Mouse (Mus musculus) stomach, adult 2 months (tissue): Measurements from ENCODE around the gene Gm29133. TPM values are rescaled to one million over a fixed set of nuclear protein-coding genes. Genes with fewer than 3 reads are reported as not detected.

Source experiments
- polyA plus RNA-seq: library from polyadenylated mRNA; depleted of rRNA; stranded (reverse); fragments of >200 nt; gene quantifications from 2 replicates; pipeline ENCODE4 v1.2.3, GENCODE M21; 2012; rRNA removed

Gene Gm29133
- not detected in 2 replicates for polyA plus RNA-seq

DNA sequence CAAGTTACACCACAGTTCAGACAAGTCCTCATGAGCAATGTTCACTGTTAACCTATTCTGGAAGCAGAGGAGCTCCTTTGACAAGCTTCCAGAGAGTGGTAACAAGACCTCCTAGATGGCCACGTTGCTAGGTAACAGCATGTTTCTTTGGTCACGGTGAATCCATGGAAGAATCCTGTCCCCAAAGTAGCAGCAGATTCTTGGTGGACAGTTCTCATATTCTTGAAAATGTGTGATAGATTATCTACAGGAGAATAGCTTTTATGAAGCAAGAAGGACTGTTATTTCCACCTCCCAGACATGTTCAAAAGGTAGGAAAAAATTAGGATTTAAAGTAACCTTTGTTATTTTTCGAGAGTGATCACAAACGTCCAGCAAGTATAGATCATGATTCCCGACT, at the start of gene Gm29133:
Gene Gm29133 (plus strand): TSS at position 301 of the 400 bp plus-strand sequence.

Other genes with a start within 250 kb of the Gm29133 start
- gene Pdcd10, start 191.3 kb upstream of the Gm29133 start, polyA plus RNA-seq = 0.17 and 0.24 TPM in 2 replicates
- 0.05 and 0.09 TPM in 2 replicates for gene Serpini1, start 190.7 kb upstream of the Gm29133 start, polyA plus RNA-seq
- gene Golim4, start 208.8 kb downstream of the Gm29133 start, polyA plus RNA-seq = 22.0 and 23.9 TPM in 2 replicates